Mouse (Mus musculus): ENCODE measurements around the gene Sparc. TPM values are rescaled to one million over a fixed set of nuclear protein-coding genes. Genes with fewer than 3 reads are reported as not detected.
"Not testable (repeated sequence)": the region's sequence is repeated elsewhere in the genome, so short reads cannot be mapped to it uniquely, and the experiment has no call there.

Sparc gene
- total RNA-seq, 2 experiments from 2014 or later = 2,443 to 3,326 TPM

DNA sequence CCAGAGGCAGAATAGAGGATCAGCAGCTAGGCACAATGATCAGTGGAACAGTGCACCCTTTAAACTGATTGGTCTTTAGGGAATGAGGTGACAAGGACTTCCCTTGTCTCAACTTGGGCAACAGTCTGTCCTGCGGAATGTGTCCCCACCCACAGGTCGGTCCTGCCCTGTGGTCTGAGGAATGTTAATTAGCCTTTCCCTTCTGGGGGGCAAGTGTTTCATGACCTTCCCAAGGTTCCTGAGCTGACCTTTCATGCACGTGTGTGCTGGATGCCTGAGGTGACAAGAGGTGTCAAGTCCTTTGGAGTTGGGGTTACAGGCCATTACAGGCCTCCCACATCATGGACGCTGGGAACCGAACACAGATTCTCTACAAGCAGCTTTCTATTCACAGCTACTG is 16.7 kb upstream of the Sparc start:
- DNase-seq = no peak

DNA sequence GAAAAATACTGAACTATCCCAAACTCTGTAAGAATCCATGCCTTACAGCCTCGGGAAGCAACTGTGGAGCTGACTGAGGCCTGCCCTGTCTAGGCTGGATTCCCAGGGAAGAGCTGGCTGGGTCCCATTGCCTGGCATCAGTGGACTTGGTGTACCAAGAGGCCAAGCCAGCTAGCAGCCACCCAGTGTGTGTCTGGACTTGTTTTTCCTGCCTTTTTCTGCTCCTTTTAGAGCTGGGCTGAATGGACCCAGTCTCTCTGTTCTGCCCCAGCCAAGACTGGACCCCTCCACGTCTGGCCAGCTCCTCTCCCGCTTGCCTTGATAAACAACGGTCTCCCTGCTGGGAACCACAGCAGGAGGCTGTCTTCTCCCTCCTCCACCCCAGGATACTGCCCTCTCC is 15.0 kb upstream of the Sparc start:
- DNase-seq = no peak

- peak in 1 of 2 experiments; percentile 29 for DNase-seq
Measured at GRCm38 (mm10) chr11:55436089-55436488, 13.1 kb upstream of the Sparc start.

- DNase-seq = no peak
Measured at GRCm38 (mm10) chr11:55432981-55433380, 10.0 kb upstream of the Sparc start.

- no peak for DNase-seq
Measured at GRCm38 (mm10) chr11:55429973-55430372, 7.0 kb upstream of the Sparc start.

DNA sequence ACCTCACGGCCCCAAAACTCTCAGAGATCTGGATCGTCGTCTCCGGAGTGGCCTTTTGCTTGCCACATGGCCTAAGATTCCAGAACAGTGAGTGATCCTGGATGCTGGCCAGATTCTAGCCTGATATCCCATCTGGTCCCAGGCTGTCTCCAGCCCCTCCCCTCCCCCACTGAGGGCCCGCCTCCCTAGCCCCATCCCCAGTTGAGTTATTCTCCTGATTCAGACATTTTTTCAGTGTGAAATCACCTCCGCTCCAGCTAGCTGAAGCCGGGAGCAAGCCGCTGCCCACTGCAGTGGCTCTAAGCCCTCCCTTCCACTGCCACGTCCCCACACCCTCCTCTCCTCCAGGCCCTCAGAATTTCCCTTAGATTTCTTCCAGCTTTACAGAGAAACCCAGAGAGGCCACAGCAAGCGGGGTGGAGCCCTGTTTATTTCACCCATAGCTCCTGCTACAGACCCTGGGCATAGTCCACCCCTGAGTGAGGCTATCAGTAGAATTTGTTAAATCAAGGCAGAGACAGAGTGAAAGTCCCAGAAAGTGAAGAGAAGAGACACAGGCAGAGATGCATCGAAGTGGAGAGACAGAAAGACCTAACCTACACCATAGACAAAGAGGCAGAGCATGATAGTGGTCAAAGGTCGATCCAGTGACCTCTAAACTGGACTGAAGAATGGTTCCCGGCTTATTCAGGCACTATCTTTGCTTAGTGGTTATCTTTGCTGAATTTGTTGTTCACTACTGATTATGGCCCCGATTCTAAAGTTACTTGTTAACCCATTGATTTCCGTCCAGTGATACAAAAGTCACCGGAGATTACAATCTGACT is 5.4 kb upstream of the Sparc start:
- peak; percentile 93 to 98 for DNase-seq

GRCm38 (mm10) chr11:55424746-55425360 is 1.9 kb upstream of the Sparc start:
- DNase-seq = no peak

- peak; percentile 89 for DNase-seq
Measured at GRCm38 (mm10) chr11:55423756-55424155, 773 bp upstream of the Sparc start.

DNA sequence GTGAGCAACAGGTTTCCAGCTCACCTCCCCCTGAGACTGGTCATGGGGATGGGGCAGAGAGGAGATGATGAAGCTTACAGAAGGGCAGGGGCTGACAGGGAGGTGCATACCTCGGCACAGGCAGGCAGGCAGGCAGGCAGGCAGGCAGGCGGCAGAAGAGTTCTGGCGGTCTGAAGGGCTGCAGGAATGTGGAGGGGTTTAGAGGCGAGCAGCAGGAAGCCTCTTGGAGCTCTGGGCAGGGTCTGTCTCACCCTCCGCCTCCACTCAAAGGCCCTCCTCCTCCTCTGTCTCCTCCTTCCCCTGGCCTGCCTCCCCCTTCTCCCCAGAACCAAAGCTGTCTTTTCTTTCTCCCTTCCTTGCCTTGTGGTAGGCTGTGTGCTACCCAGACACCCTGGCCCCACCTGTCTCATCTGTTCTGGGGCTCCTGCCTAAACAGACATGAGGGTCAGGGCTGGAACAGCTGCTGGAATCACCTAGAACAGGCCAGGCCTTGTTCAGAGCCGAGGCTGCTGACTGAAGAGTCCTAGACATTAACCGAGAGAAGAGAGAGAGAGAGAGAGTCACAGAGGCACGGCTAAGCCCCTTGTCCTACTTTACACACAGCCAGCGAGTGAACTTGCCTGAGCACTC is 3.2 kb downstream of the Sparc start:
- peak; percentile 86 to 88 for DNase-seq

DNA sequence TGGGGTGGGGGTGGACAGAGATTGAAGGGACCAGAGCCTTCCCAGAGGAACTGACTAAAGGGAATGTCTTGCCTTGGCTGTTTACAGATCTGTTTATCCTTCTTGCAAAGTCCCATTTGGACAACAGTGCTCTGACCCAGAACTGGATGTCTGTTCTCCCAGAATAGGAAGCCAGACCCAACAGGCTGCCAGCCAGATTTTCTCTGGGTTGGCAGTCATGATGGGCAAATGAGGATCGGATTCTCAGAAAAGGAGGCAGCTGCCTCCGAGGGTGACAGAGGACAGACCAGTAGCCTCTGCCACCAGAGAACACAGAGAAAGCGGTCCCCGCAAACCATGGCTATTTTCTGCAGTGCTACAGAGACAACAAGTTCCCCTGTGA is 3.7 kb downstream of the Sparc start:
- peak; percentile 55 to 59 for DNase-seq

GRCm38 (mm10) chr11:55418704-55419061 is 4.3 kb downstream of the Sparc start:
- no peak for DNase-seq

GRCm38 (mm10) chr11:55417898-55418703 is 4.9 kb downstream of the Sparc start:
- DNase-seq = peak; percentile 71 to 82

- DNase-seq = no peak
Measured at GRCm38 (mm10) chr11:55416609-55417265, 6.2 kb downstream of the Sparc start.

- DNase-seq = not testable (repeated sequence)
Measured at GRCm38 (mm10) chr11:55415731-55416130, 7.3 kb downstream of the Sparc start.

GRCm38 (mm10) chr11:55415036-55415704 is 7.8 kb downstream of the Sparc start:
- peak; percentile 69 to 71 for DNase-seq

GRCm38 (mm10) chr11:55414314-55414713 is 8.7 kb downstream of the Sparc start:
- DNase-seq = peak; percentile 61 to 68

DNA sequence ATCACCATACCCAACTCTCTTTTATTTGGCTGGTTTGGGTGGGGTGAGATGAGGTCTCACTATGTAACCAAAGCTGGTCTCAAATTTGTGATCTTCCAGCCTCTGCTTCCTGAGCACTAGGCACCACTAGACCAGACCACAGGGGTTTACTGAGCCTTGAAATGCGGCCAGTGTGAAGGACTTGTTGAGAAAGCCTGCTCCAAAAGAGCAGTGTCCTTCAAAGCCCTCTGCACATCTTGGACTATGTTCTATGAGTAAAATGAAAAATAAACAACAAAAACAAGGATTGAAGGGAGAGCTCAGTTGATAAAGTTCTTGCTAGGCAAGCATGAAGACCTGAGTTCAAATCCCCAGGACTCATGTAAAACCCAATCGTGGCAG is 9.6 kb downstream of the Sparc start:
- DNase-seq = peak; percentile 61 to 69

GRCm38 (mm10) chr11:55412680-55413415 is 10.1 kb downstream of the Sparc start:
- no peak for DNase-seq

- no peak for DNase-seq
Measured at GRCm38 (mm10) chr11:55412034-55412433, 10.9 kb downstream of the Sparc start.

GRCm38 (mm10) chr11:55410502-55410901 is 12.5 kb downstream of the Sparc start:
- DNase-seq = no peak

- no peak for DNase-seq
Measured at GRCm38 (mm10) chr11:55410005-55410404, 13.0 kb downstream of the Sparc start.

Measured in adrenal gland, postnatal 36 days (tissue).